Mouse (Mus musculus) thymus, adult 2 months (tissue): Measurements from ENCODE around the gene Mfap5.

Experiments
- CTCF ChIP-seq: fragments of 200-500 bp; IDR thresholded peaks from 2 replicates; pipeline ENCODE4 v1.5.1; 2012; ENCODE audit warnings: mild to moderate bottlenecking, control low read depth, low read length, moderate library complexity, borderline replicate concordance; ENCODE audit not compliant: control insufficient read depth, poor library complexity, insufficient read depth; ENCODE audit errors: extremely low read depth
- POLR2A ChIP-seq: fragments of 200-500 bp; IDR thresholded peaks from 2 replicates; pipeline ENCODE4 v1.6.1; 2012; ENCODE audit warnings: mild to moderate bottlenecking, low read length, control low read depth, moderate library complexity; ENCODE audit not compliant: control insufficient read depth, poor library complexity, insufficient read depth; ENCODE audit errors: extremely low read depth

DNA sequence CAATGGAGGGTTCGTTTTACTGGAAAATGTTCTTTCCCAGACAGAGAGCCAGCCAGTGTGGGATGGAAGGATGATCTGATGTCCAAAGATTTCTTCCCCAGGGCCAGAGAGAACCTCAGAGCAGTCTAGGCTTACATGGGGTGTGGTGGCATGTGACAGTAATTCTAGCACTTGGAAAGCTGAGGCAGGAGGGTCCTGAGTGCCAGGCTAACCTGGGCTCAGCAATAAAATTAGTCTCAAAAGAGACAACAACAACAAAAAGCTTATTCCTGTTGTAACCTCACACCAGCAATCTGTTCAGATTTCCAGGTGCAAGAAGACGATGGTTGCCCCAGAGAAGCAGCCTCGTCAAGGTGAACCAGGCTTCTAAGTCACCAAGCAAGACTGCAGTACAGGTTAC, at the start of gene Mfap5:
- no peak for TF ChIP-seq CTCF
- TF ChIP-seq POLR2A, result no peak
